Mouse (Mus musculus) neural tube, embryonic 12.5 days (tissue): Measurements from ENCODE around the gene Wnt9a. TPM values are rescaled to one million over a fixed set of nuclear protein-coding genes. Genes with fewer than 3 reads are reported as not detected.
"Not testable (repeated sequence)": the region's sequence is repeated elsewhere in the genome, so short reads cannot be mapped to it uniquely, and the experiment has no call there.

Experiments used
- ATAC-seq: fragments of 200-750 bp; cut with Nextera tagmentation; 2 replicates; pipeline ENCODE4 v1.8.0; 2017; ENCODE audit warnings: low read depth, mild to moderate bottlenecking, moderate TSS enrichment, moderate library complexity; ENCODE audit not compliant: low FRiP score
- H3K27ac ChIP-seq: fragments of 300-500 bp; sonication (generic); 2 replicates; pipeline ENCODE4 v1.5.1; 2016
- H3K27me3 ChIP-seq: fragments of 300-500 bp; sonication (generic); replicated peaks from 2 replicates; pipeline ENCODE4 v1.6.1; 2016; ENCODE audit warnings: mild to moderate bottlenecking
- H3K36me3 ChIP-seq: fragments of 300-500 bp; sonication (generic); 2 replicates; pipeline ENCODE4 v1.6.1; 2016; ENCODE audit warnings: mild to moderate bottlenecking
- H3K4me1 ChIP-seq: fragments of 300-500 bp; sonication (generic); 2 replicates; pipeline ENCODE4 v1.6.1; 2016
- H3K4me2 ChIP-seq: fragments of 300-500 bp; sonication (generic); replicated peaks from 2 replicates; pipeline ENCODE4 v1.6.1; 2016; ENCODE audit warnings: mild to moderate bottlenecking
- H3K4me3 ChIP-seq: fragments of 300-500 bp; sonication (generic); 2 replicates; pipeline ENCODE4 v1.5.1; 2016
- H3K9ac ChIP-seq: fragments of 300-500 bp; sonication (generic); 2 replicates; pipeline ENCODE4 v1.6.1; 2016; ENCODE audit warnings: mild to moderate bottlenecking
- H3K9me3 ChIP-seq: fragments of 300-500 bp; sonication (generic); 2 replicates; pipeline ENCODE4 v1.6.1; 2016; ENCODE audit warnings: mild to moderate bottlenecking
- WGBS: fragments of 180-500 bp; shearing (Covaris S2); methylation state at CpG from one replicate; pipeline ENCODE4 v1.1.7; 2016; 5-methylcytosine and 5-hydroxymethylcytosine counted together
- polyA plus RNA-seq: library from polyadenylated mRNA; unstranded; fragments of >200 nt; fragmentation: Nextera tagmentation; extraction: Ambion mirVana; gene quantifications from 2 replicates; pipeline ENCODE4 v1.2.1, GENCODE M21; 2016

Wnt9a gene
- polyA plus RNA-seq, 1 experiment from 2014 or later = 4.2 TPM

DNA sequence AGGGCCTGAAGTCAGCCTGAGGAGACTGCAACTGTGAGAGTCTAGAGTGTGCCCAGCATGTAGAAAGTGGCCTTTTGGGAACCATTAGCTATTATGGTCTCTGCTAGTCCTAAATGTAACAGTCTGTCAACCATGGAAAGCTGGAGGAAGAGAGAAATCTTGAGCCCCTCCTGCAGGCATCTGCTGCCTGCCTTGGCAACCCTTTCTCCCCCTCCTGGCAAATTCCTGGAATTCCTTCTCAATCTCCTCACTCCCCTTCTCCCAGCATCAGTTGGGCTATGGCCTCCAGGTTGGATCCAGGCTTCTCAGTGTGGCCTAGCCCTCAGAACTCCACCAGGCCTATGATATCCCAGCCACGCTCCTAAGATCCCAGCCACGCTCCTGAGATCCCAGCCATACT is 43.6 kb downstream of the Wnt9a start:
- Histone ChIP-seq H3K27ac (no peak overlapping the region), H3K27me3 (no peaks in the 10 kb centered on the region), H3K9ac (no peak overlapping the region), H3K4me3 (no peak overlapping the region), H3K9me3 (no peaks in the 10 kb centered on the region), H3K4me2 (no peak overlapping the region), H3K36me3 (no peaks in the 10 kb centered on the region), H3K4me1 (peaks cover 6% of the 10 kb centered on the region; the same call in 1 of the 2 replicates)
- 82% methylated on average over 2 of the region's 2 CpGs for WGBS
- ATAC-seq = no peak

DNA sequence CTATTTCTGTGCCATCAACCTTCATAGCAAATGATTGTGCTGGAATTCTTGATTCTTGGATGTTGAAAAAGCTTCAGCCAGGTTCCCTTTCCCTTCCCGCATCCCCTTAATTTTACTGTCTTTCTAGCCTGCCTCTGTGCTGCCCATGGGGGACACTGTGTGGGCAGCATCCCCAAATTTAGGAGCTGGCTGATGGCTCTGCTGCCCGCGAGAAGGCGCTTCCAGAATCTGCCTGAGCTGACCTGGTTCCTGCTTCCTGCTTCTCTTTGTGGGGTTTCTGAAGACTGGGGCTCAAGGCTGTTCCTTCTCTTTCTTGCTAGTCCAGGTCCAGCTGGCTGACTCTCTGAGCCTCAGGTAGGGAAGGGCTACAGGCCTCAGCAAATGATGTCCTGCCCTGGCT is 48.1 kb downstream of the Wnt9a start:
- 86% methylated on average over 4 of the region's 4 CpGs for WGBS
- H3K9me3 ChIP-seq = no peaks in the 10 kb centered on the region
- no peaks in the 10 kb centered on the region for H3K27me3 ChIP-seq

DNA sequence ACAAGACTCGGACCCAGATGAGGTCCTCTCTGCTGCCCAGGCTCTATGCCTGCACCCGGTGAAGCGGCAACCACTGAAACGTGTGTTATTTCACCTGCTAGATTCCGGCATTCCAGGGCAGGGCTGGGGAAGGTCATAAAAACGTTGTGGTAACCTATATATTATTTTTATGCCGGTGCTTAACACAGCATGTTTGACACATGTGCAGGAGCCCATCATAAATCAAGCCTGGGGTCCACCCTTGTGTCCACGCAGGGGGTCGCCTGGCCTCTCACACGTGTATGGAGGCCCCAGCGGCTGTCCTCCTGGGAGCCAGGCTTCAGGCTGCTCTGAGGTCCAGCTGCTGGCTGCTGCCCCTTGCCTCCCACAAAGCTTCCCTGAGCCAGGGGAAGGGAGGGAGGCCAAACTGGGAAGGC is 50.2 kb downstream of the Wnt9a start:
- no peaks in the 10 kb centered on the region for H3K27me3 ChIP-seq
- no peak overlapping the region for H3K27ac ChIP-seq
- no peak overlapping the region for H3K9ac ChIP-seq
- H3K9me3 ChIP-seq = no peaks in the 10 kb centered on the region
- no peaks in the 10 kb centered on the region for H3K36me3 ChIP-seq
- H3K4me3 ChIP-seq = no peak overlapping the region
- H3K4me1 ChIP-seq = peaks cover 3% of the 10 kb centered on the region; the same call in 1 of the 2 replicates
- 34% methylated on average over 11 of the region's 11 CpGs for WGBS
- ATAC-seq = no peak
- no peak overlapping the region for H3K4me2 ChIP-seq

More for the DNA sequence above, 48.1 kb downstream of the Wnt9a start:
- no peak for ATAC-seq
- peaks cover 9% of the 10 kb centered on the region; the same call in 1 of the 2 replicates for H3K4me1 ChIP-seq
- H3K36me3 ChIP-seq = no peaks in the 10 kb centered on the region
- H3K4me2 ChIP-seq = no peak overlapping the region
- no peak overlapping the region for H3K27ac ChIP-seq
- H3K9ac ChIP-seq = no peak overlapping the region
- H3K4me3 ChIP-seq = no peak overlapping the region

DNA sequence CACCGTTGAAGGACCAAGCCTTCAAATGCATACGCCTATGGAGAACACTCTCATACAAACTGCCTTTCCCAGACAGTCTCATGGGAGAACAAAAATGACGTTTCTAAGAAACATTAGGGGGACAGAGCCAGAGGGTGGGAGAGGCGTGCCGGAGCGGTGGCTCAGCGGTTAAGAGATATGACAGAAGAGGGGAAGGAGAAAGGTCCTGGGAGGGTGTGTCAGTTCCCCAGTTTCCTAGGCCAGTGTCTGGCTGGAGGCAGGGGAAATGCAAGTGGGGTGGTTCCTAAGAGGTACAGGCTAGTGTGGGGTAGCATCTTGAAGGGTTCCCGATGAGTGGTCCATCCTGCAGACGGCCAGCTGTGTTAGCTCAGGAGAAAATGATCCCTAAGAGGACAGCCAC is 54.6 kb downstream of the Wnt9a start:
- no peak for ATAC-seq
- Histone ChIP-seq H3K4me1 (peaks cover 14% of the 10 kb centered on the region), H3K4me3 (no peak overlapping the region), H3K27ac (no peak overlapping the region), H3K9ac (no peak overlapping the region), H3K4me2 (no peak overlapping the region), H3K27me3 (no peaks in the 10 kb centered on the region), H3K9me3 (no peaks in the 10 kb centered on the region), H3K36me3 (no peaks in the 10 kb centered on the region)
- WGBS = 89% methylated on average over 9 of the region's 9 CpGs

DNA sequence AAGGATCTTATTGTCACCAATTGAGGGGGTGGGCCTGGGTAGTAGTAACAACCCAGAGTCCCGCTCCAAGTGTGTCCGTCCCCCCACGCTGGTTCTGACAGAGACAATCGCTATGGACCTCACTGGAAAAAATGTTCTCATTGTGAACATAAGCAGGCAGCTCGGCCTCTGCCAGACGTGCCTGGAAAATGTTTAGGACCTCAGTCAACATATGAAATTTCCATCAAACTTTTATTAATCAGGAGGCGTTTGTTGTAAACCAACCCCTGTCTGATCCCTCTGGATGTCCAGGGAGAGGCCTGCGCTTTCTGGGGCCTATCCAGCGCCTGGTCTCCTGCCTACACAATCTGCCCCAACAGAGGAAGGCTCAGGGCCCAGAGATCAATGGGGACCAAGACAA is 57.3 kb downstream of the Wnt9a start:
- Histone ChIP-seq H3K27ac (no peak overlapping the region), H3K4me3 (no peak overlapping the region), H3K4me1 (peaks cover 17% of the 10 kb centered on the region), H3K9ac (no peak overlapping the region), H3K36me3 (no peaks in the 10 kb centered on the region), H3K27me3 (no peaks in the 10 kb centered on the region), H3K4me2 (no peak overlapping the region), H3K9me3 (no peaks in the 10 kb centered on the region)
- WGBS = 84% methylated on average over 9 of the region's 9 CpGs
- ATAC-seq = no peak

DNA sequence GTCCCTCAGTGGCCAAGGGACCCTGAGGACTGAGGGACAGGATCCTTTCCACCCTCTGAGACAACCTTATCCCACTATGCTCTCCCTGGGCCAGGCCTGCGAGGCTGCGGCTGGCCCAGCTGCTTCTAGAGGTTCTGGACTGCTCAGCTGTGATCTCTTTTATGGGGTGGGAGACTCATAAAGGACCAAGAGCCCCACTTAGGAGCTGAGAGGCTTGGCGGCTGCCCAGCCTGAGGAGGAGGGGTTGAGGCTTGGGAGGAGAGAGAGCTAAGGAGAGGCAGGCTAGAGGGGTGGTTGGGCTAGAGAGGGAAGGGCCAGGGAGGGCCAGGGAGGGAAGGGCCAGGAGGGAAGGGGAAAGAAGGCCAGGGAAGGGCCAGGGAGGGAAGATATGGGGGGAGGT is 57.7 kb downstream of the Wnt9a start:
- Histone ChIP-seq H3K4me3 (no peak overlapping the region), H3K27ac (no peak overlapping the region), H3K4me1 (peaks cover 17% of the 10 kb centered on the region), H3K27me3 (no peaks in the 10 kb centered on the region), H3K36me3 (no peaks in the 10 kb centered on the region), H3K9ac (peak overlapping the region; percentile 3; the same call in 1 of the 2 replicates), H3K9me3 (no peaks in the 10 kb centered on the region), H3K4me2 (no peak overlapping the region)
- ATAC-seq = no peak
- WGBS = 57% methylated on average over 3 of the region's 3 CpGs

DNA sequence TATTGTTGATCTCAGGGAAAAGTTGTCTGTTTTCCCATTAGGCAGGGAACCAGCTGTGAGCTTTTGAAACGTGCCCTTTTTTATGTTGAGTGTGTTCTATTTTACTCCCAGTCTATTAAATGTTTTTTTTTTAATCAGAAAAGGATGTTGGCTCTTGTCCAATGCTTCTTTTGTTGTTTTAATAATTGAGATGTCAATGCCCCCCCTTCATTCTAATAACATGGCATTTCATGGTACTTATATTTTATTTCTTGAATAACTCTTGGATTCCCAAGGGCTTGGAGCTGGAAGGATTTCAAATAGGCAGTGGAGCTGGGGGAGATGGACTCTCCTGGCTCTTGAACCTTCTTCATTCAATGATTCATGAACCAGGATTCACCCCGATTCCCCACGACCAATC is 59.3 kb downstream of the Wnt9a start:
- Histone ChIP-seq H3K4me3 (no peak overlapping the region), H3K9ac (no peak overlapping the region), H3K36me3 (no peaks in the 10 kb centered on the region), H3K4me2 (no peak overlapping the region), H3K27me3 (no peaks in the 10 kb centered on the region), H3K9me3 (no peaks in the 10 kb centered on the region), H3K27ac (no peak overlapping the region), H3K4me1 (peaks cover 17% of the 10 kb centered on the region)
- 55% methylated on average over 3 of the region's 3 CpGs for WGBS
- no peak for ATAC-seq

DNA sequence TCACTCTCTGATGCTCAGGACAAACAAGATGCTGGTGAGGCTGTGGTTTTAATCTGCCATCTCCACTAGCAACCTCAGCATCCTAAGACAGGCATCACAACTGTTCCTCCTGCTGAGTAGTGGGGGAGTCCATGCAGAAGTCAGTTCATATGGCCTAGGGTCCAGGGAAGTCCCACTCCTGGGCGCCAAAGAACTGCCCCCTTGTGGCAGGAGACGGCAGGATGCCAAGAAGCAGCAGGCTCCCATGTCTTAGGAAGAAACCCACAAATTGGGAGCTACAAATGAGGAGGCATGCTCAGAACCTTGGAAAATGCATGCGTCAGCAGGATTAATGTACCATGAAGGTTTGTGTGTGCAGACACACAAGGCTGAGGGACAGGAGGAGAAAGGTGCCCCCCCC is 59.9 kb downstream of the Wnt9a start:
- Histone ChIP-seq H3K27me3 (no peaks in the 10 kb centered on the region), H3K9me3 (no peaks in the 10 kb centered on the region), H3K4me1 (peaks cover 17% of the 10 kb centered on the region), H3K27ac (no peak overlapping the region), H3K9ac (no peak overlapping the region), H3K4me2 (no peak overlapping the region), H3K4me3 (no peak overlapping the region), H3K36me3 (no peaks in the 10 kb centered on the region)
- ATAC-seq = no peak
- 25% methylated on average over 3 of the region's 3 CpGs for WGBS

DNA sequence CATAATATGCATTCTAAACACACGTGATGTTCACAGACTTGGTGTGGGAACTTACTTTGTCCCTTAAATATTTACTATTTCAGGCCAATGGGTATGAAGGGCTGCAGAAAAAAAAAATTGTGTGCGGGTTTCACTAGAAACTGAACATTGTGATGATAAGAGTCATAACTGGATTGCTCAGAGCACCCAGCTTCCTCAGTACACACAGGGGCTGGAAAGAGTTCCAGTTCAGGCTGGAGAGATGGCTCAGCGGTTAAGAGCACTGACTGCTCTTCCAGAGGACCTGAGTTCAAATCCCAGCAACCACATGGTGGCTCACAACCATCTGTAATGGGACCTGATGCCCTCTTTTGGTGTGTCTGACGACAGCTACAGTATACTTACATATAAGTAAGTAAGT is 61.2 kb downstream of the Wnt9a start:
- 82% methylated on average over 4 of the region's 4 CpGs for WGBS
- not testable (repeated sequence) for H3K36me3 ChIP-seq, H3K9ac ChIP-seq, H3K27me3 ChIP-seq, H3K27ac ChIP-seq, H3K4me2 ChIP-seq, H3K9me3 ChIP-seq, H3K4me3 ChIP-seq, ATAC-seq
- H3K4me1 ChIP-seq = peaks cover 17% of the 10 kb centered on the region

DNA sequence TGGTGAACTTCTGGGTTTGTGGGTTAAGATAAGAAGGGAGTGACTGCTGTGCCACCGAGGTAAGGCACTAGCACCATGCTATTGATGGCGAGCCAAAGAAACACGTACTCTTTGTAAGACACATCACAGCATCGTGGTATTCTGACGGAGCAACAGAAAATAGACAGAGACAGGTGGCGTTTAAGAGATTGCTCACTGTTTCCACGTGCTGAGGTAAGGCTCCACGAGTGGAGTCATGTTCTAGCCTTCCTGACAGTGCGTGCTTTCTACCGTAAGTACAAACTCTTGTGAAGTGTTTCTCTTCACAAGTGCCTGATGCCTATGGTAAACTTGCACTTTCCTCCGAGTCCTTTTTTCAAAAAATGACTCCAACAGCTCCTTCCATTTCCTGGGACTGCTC is 63.1 kb downstream of the Wnt9a start:
- Histone ChIP-seq H3K4me2 (no peak overlapping the region), H3K4me3 (no peak overlapping the region), H3K4me1 (peaks cover 11% of the 10 kb centered on the region; the same call in 1 of the 2 replicates), H3K9ac (no peak overlapping the region), H3K27ac (no peak overlapping the region), H3K36me3 (no peaks in the 10 kb centered on the region), H3K9me3 (no peaks in the 10 kb centered on the region), H3K27me3 (no peaks in the 10 kb centered on the region)
- ATAC-seq = no peak
- WGBS = 85% methylated on average over 11 of the region's 11 CpGs

DNA sequence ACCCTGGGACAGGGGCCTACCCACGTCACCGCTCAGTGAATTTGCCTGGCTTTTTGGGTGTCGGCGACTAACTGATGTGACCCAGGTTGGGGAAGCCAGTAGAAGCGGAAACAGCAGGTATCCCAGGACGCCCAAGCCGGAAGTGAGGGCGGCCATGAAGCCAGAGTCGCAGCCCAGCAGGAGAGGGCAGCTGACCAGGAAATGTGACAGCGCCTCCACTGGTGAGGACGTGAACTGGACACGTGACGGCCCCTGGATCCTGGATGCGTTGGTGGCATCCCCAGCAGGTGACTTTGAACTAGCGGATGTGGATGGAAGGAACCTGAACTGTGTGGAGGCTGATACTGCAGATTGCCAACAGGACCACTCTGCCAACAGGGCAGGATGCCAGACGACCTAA is 68.7 kb downstream of the Wnt9a start, which contains the start of gene Prss38:
Gene Prss38 (minus strand): TSS at position 183 of the 400 bp plus-strand sequence.
- Histone ChIP-seq H3K9me3 (no peaks in the 10 kb centered on the region), H3K4me2 (no peak within 1 kb of the TSS), H3K9ac (no peak within 1 kb of the TSS), H3K4me3 (no peak within 1 kb of the TSS), H3K4me1 (no peaks in the 10 kb centered on the region), H3K36me3 (no peaks in the 10 kb centered on the region), H3K27ac (no peak within 1 kb of the TSS), H3K27me3 (no peaks in the 10 kb centered on the region)
- no peak for ATAC-seq
- WGBS = 82% methylated on average over 16 of the region's 16 CpGs

DNA sequence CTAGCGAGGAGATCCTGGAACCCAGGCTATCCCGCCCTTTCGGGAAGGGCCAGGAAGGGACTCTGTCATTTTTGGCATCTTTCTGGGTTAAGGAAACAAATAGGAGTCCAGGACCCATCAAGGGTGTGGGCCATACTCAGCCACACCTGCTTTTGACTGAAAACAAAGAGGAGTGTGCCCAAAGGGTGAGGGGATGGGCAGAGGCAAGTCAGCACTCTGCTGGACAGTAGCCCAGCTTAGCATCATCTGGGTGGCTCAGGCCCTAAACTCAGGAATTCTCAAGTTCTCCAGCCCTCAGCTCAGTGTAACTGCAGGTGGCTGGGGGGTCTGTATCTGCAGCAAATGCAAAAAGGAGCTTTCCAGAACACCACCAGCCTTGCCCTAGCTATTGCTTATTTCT is 71.3 kb downstream of the Wnt9a start:
- ATAC-seq = no peak
- no peak overlapping the region for H3K27ac ChIP-seq
- H3K9me3 ChIP-seq = no peaks in the 10 kb centered on the region
- no peak overlapping the region for H3K4me2 ChIP-seq
- no peaks in the 10 kb centered on the region for H3K36me3 ChIP-seq
- H3K9ac ChIP-seq = no peak overlapping the region
- no peaks in the 10 kb centered on the region for H3K4me1 ChIP-seq
- H3K4me3 ChIP-seq = no peak overlapping the region
- WGBS = 85% methylated on average over 3 of the region's 3 CpGs
- H3K27me3 ChIP-seq = no peaks in the 10 kb centered on the region

DNA sequence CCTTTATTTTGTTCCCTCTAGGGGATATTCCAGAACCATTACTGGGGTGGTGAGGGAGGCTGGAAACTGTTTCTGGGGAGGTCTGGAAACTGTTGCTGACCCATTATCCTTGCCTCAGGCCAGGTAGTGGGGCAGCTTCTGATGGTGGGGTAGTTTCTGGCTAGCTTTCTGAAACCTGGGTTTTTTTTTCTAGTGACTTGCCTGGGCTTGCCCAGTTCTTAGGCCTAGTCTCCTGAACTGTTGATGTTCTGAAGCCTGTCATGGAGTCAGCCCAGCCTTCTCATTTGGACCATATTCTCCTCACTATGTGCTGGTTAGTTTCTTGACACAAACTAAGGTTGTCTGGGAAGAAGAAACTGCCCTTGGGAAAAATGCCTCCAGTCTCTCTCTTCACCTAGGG is 72.8 kb downstream of the Wnt9a start:
- no peak overlapping the region for H3K4me3 ChIP-seq

More for the DNA sequence above, 72.8 kb downstream of the Wnt9a start:
- Histone ChIP-seq H3K4me2 (no peak overlapping the region), H3K27ac (no peak overlapping the region), H3K9me3 (no peaks in the 10 kb centered on the region), H3K27me3 (no peaks in the 10 kb centered on the region), H3K36me3 (no peaks in the 10 kb centered on the region), H3K4me1 (no peaks in the 10 kb centered on the region), H3K9ac (no peak overlapping the region)
- no peak for ATAC-seq
